Mouse (Mus musculus) erythroblast, embryonic 14.5 days (primary cell): ENCODE results near the gene Tagln2.

Source experiments
- GATA1 ChIP-seq: IDR thresholded peaks from 2 replicates; pipeline ENCODE4 v1.6.1; 2012; ENCODE audit warnings: low read length, inconsistent platforms, mixed read lengths
- TAL1 ChIP-seq: IDR thresholded peaks from 3 replicates; pipeline ENCODE4 v1.6.1; 2012; ENCODE audit warnings: low read length, inconsistent platforms, mixed read lengths

DNA sequence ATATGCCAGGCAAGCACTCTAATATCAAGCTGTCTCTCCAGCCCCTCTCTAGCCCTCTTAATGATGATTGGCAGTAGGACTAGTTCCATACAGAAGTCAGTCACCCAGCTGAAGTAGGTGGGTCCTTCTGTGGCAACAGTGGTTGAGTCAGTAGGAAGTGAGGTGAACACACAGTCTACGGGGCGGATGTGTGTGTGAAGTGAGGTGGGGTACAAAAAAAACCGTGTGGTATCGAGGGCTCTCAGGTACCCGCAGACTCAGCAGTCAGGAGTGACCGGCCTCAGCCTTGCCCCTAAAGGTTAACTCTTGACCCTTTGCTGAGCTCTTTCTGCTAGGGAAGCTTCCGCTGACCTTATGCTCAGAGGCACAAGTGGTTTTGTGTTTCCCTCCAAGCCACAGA, 48.7 kb downstream of the Tagln2 start:
- no peak for TF ChIP-seq GATA1
- no peak for TF ChIP-seq TAL1
